ENCODE assay signal across 8 mouse cellular contexts in genomic region chr8:72583056-72583771, GRCm38 (mm10). TPM values are rescaled to one million over a fixed set of nuclear protein-coding genes. Genes with fewer than 3 reads are reported as not detected.
DNase-seq lines count a peak whose midpoint lies in the region; ATAC-seq and TF ChIP-seq lines count a peak whose summit lies in the region.

No protein-coding gene starts in this region.

- H3K4me2 ChIP-seq in midbrain, embryonic 13.5 days (replicated peaks) = no peak overlapping the region
- H3K4me2 ChIP-seq in midbrain, embryonic 16.5 days (ENCODE audit: low read length) = no peak overlapping the region
- H3K4me2 ChIP-seq in lung, postnatal 0 days (replicated peaks; ENCODE audit: low read depth, low read length) = no peak overlapping the region
- H3K4me2 ChIP-seq in forebrain, postnatal 0 days (ENCODE audit: low read depth) = no peak overlapping the region

- 89% methylated on average over 7 of the region's 7 CpGs for WGBS in midbrain, embryonic 13.5 days
- WGBS in midbrain, embryonic 16.5 days = 87% methylated on average over 7 of the region's 7 CpGs
- 65% methylated on average over 7 of the region's 7 CpGs for WGBS in lung, postnatal 0 days
- WGBS in forebrain, postnatal 0 days = 84% methylated on average over 7 of the region's 7 CpGs

- DNase-seq in Patski (ENCODE audit: low read depth, low spot score) = no peak
- DNase-seq in gastrocnemius, postnatal 10 days = peak; percentile 76
- peak; percentile 25 for DNase-seq in lung, postnatal 0 days (ENCODE audit: low spot score)
- DNase-seq in frontal cortex, postnatal 14 days (ENCODE audit: low spot score in 2 of 2) = no peak
- DNase-seq in forebrain, postnatal 0 days = no peak
- no peak for DNase-seq in layer of hippocampus, adult 8-10 months (ENCODE audit: low spot score in 2 of 2)

- H3K4me1 ChIP-seq in midbrain, embryonic 13.5 days (replicated peaks) = no peaks in the 10 kb centered on the region
- H3K4me1 ChIP-seq in midbrain, embryonic 16.5 days (ENCODE audit: control insufficient read depth, insufficient read depth, low read length) = no peaks in the 10 kb centered on the region
- H3K4me1 ChIP-seq in lung, postnatal 0 days (ENCODE audit: insufficient read depth, low read depth, low read length) = no peaks in the 10 kb centered on the region
- H3K4me1 ChIP-seq in forebrain, postnatal 0 days (ENCODE audit: insufficient read depth) = no peaks in the 10 kb centered on the region

- CTCF ChIA-PET in Patski (lab: Charles Lee) = no interaction called here

- peak overlapping the region; percentile 25; the same call in 1 of the 2 replicates for H3K9ac ChIP-seq in midbrain, embryonic 13.5 days (replicated peaks)
- no peak overlapping the region for H3K9ac ChIP-seq in midbrain, embryonic 16.5 days (ENCODE audit: low read depth, low read length)
- H3K9ac ChIP-seq in lung, postnatal 0 days (replicated peaks; ENCODE audit: low read depth) = no peak overlapping the region
- no peak overlapping the region for H3K9ac ChIP-seq in forebrain, postnatal 0 days

- H3K27ac ChIP-seq in midbrain, embryonic 13.5 days = no peak overlapping the region
- no peak overlapping the region for H3K27ac ChIP-seq in midbrain, embryonic 16.5 days (ENCODE audit: low read length)
- H3K27ac ChIP-seq in lung, postnatal 0 days (ENCODE audit: low read length) = no peak overlapping the region
- no peak overlapping the region for H3K27ac ChIP-seq in forebrain, postnatal 0 days (ENCODE audit: low read depth, low read length)

- POLR2A ChIA-PET in Patski (lab: Charles Lee) = no interaction called here

- H3K27me3 ChIP-seq in midbrain, embryonic 13.5 days = no peaks in the 10 kb centered on the region
- no peaks in the 10 kb centered on the region for H3K27me3 ChIP-seq in midbrain, embryonic 16.5 days (ENCODE audit: control insufficient read depth, insufficient read depth, low read depth, low read length)
- no peaks in the 10 kb centered on the region for H3K27me3 ChIP-seq in Patski
- H3K27me3 ChIP-seq in lung, postnatal 0 days (replicated peaks; ENCODE audit: insufficient read depth, low read length) = no peaks in the 10 kb centered on the region
- no peaks in the 10 kb centered on the region for H3K27me3 ChIP-seq in forebrain, postnatal 0 days (ENCODE audit: insufficient read depth, low read length)

- in situ Hi-C loops in Patski (cut with MboI; ENCODE audit: low pct_unique_long_range_greater_than_20kb) = no loop called here

- no peak for TF ChIP-seq EP300 in lung, postnatal 0 days (IDR thresholded peaks at IDR 0.05)

- peaks cover 3% of the 10 kb centered on the region; the same call in 1 of the 2 replicates for H3K36me3 ChIP-seq in midbrain, embryonic 13.5 days
- H3K36me3 ChIP-seq in midbrain, embryonic 16.5 days (ENCODE audit: control insufficient read depth, insufficient read depth, low read length) = peaks cover 3% of the 10 kb centered on the region; the same call in 1 of the 2 replicates
- H3K36me3 ChIP-seq in lung, postnatal 0 days (ENCODE audit: insufficient read depth, low read length) = no peaks in the 10 kb centered on the region
- no peaks in the 10 kb centered on the region for H3K36me3 ChIP-seq in forebrain, postnatal 0 days (ENCODE audit: insufficient read depth)

- ATAC-seq in midbrain, embryonic 13.5 days = no peak
- no peak for ATAC-seq in midbrain, embryonic 16.5 days
- peak; percentile 34 for ATAC-seq in Patski
- ATAC-seq in lung, postnatal 0 days = peak; percentile 37; the same call in 1 of the 2 replicates
- no peak for ATAC-seq in forebrain, postnatal 0 days

- no peak overlapping the region for H3K4me3 ChIP-seq in midbrain, embryonic 13.5 days (replicated peaks)
- no peak overlapping the region for H3K4me3 ChIP-seq in midbrain, embryonic 16.5 days (ENCODE audit: low read depth, low read length)
- no peak overlapping the region for H3K4me3 ChIP-seq in lung, postnatal 0 days (ENCODE audit: low read depth, low read length)
- H3K4me3 ChIP-seq in forebrain, postnatal 0 days (ENCODE audit: low read depth, low read length) = no peak overlapping the region

- no peak for TF ChIP-seq CTCF in Patski (IDR thresholded peaks at IDR 0.05)
- no peak for TF ChIP-seq CTCF in lung, postnatal 0 days (IDR thresholded peaks at IDR 0.05)
- TF ChIP-seq CTCF in forebrain, postnatal 0 days (IDR thresholded peaks at IDR 0.05; ENCODE audit: low read depth) = no peak

- no peaks in the 10 kb centered on the region for H3K9me3 ChIP-seq in midbrain, embryonic 13.5 days
- H3K9me3 ChIP-seq in midbrain, embryonic 16.5 days (replicated peaks; ENCODE audit: control insufficient read depth, low read length, poor library complexity, severe bottlenecking) = no peaks in the 10 kb centered on the region
- no peaks in the 10 kb centered on the region for H3K9me3 ChIP-seq in lung, postnatal 0 days (ENCODE audit: low read length)
- no peaks in the 10 kb centered on the region for H3K9me3 ChIP-seq in forebrain, postnatal 0 days (ENCODE audit: low read length)

RNA-seq across cellular contexts. Expression of gene Tmem38a, which starts 11.4 kb away (rescaled TPM):
- polyA plus RNA-seq in midbrain, embryonic 13.5 days (2015; fragmentation: Nextera tagmentation; extraction: Ambion mirVana) = 15.5 and 16.0 TPM in 2 replicates
- polyA plus RNA-seq in midbrain, embryonic 16.5 days (2015; fragmentation: Nextera tagmentation; extraction: Ambion mirVana) = 24.8 and 32.3 TPM in 2 replicates
- polyA plus RNA-seq in Patski (2021) = 23.0 TPM
- 100 to 1,000 TPM; 824 to 997 TPM for total RNA-seq in gastrocnemius, postnatal 10 days (2021)
- polyA plus RNA-seq in lung, postnatal 0 days (2015; fragmentation: Nextera tagmentation; extraction: Ambion mirVana) = 17.3 and 19.1 TPM in 2 replicates
- 40.2 and 46.0 TPM in 2 replicates for total RNA-seq in forebrain, postnatal 0 days (2014; rRNA removed)
- 26.3 and 37.8 TPM in 2 replicates for polyA plus RNA-seq in forebrain, postnatal 0 days (2015; fragmentation: Nextera tagmentation; extraction: Ambion mirVana)
- 100 to 1,000 TPM in 3 of 4 experiments, 10 to 100 TPM in 1; 97.4 to 111 (median 103) TPM for total RNA-seq in layer of hippocampus, adult 8-10 months (2022)

RNA-seq across cellular contexts. Expression of gene Smim7, which starts 12.3 kb away (rescaled TPM):
- polyA plus RNA-seq in midbrain, embryonic 13.5 days (2015; fragmentation: Nextera tagmentation; extraction: Ambion mirVana) = 129 and 135 TPM in 2 replicates
- polyA plus RNA-seq in midbrain, embryonic 16.5 days (2015; fragmentation: Nextera tagmentation; extraction: Ambion mirVana) = 132 and 137 TPM in 2 replicates
- 83.7 TPM for polyA plus RNA-seq in Patski (2021)
- 100 to 1,000 TPM in 1 of 2 experiments, 10 to 100 TPM in 1; 89.9 to 102 TPM for total RNA-seq in gastrocnemius, postnatal 10 days (2021)
- 96.8 and 100 TPM in 2 replicates for polyA plus RNA-seq in lung, postnatal 0 days (2015; fragmentation: Nextera tagmentation; extraction: Ambion mirVana)
- total RNA-seq in forebrain, postnatal 0 days (2014; rRNA removed) = 115 and 117 TPM in 2 replicates
- 151 and 163 TPM in 2 replicates for polyA plus RNA-seq in forebrain, postnatal 0 days (2015; fragmentation: Nextera tagmentation; extraction: Ambion mirVana)
- 100 to 1,000 TPM; 102 to 116 (median 113) TPM for total RNA-seq in layer of hippocampus, adult 8-10 months (2022)

RNA-seq across cellular contexts. Expression of gene Med26, which starts 35.1 kb away (rescaled TPM):
- polyA plus RNA-seq in midbrain, embryonic 13.5 days (2015; fragmentation: Nextera tagmentation; extraction: Ambion mirVana) = 16.6 and 17.7 TPM in 2 replicates
- polyA plus RNA-seq in midbrain, embryonic 16.5 days (2015; fragmentation: Nextera tagmentation; extraction: Ambion mirVana) = 16.7 and 17.8 TPM in 2 replicates
- polyA plus RNA-seq in Patski (2021) = 9.8 TPM
- total RNA-seq in gastrocnemius, postnatal 10 days (2021) = 1 to 10 TPM; 7.0 to 9.3 TPM
- 9.5 and 9.6 TPM in 2 replicates for polyA plus RNA-seq in lung, postnatal 0 days (2015; fragmentation: Nextera tagmentation; extraction: Ambion mirVana)
- 10.9 and 14.2 TPM in 2 replicates for total RNA-seq in forebrain, postnatal 0 days (2014; rRNA removed)
- polyA plus RNA-seq in forebrain, postnatal 0 days (2015; fragmentation: Nextera tagmentation; extraction: Ambion mirVana) = 17.7 and 18.6 TPM in 2 replicates
- total RNA-seq in layer of hippocampus, adult 8-10 months (2022) = 10 to 100 TPM in 1 of 4 experiments, 1 to 10 TPM in 3; 7.1 to 11.1 (median 9.2) TPM

Comparison
In these comparisons a context has a peak if more than half of its experiments do, and no peak if none do; other contexts are left out.
1. ATAC-seq: peak in Patski (single experiment) and lung, postnatal 0 days (single experiment); none in midbrain, embryonic 13.5 days (single experiment), midbrain, embryonic 16.5 days (single experiment) and forebrain, postnatal 0 days (single experiment).
2. DNase-seq: peak in gastrocnemius, postnatal 10 days (single experiment) and lung, postnatal 0 days (single experiment); none in Patski (single experiment), frontal cortex, postnatal 14 days (0 of 2), forebrain, postnatal 0 days (single experiment) and layer of hippocampus, adult 8-10 months (0 of 2).